Mouse (Mus musculus) gastrocnemius, postnatal 14 days (tissue): ENCODE results near the gene Wdr82. TPM values are rescaled to one million over a fixed set of nuclear protein-coding genes. Genes with fewer than 3 reads are reported as not detected.

ENCODE experiments used
- DNase-seq: peaks from one replicate; pipeline ENCODE4 v3.0.0; 2021; ENCODE audit warnings: mixed read lengths
- intact Hi-C: fragments of 180-260 bp; cut with DNase I; formaldehyde crosslinking; loops from one replicate; pipeline ENCODE4 v1.15.1; 2025; ENCODE audit warnings: low total_unique reads
- long read RNA-seq, 2 experiments: library from polyadenylated mRNA; stranded (forward); transcript quantifications; one replicate each; pipeline ENCODE4 v2.0.0; 2021
- total RNA-seq, 2 experiments: library from RNA; stranded (reverse); gene quantifications; 2 replicates each; pipeline ENCODE4 v1.2.3; 2021

Wdr82 gene
- total RNA-seq, result 10 to 100 TPM; 23.4 to 27.4 TPM
- long read RNA-seq, experiment 1, partial matches to known transcripts, result 0 of 5 reads
- long read RNA-seq, experiment 1, other reads (novel, unspliced or antisense), result 3 of 5 reads
- long read RNA-seq, experiment 2, partial matches to known transcripts, result 1 of 4 reads
- long read RNA-seq, experiment 2, other reads (novel, unspliced or antisense), result 1 of 4 reads

- DNase-seq, result peak; percentile 92
- intact Hi-C loops, result no loop called here
Measured at GRCm38 (mm10) chr9:106170556-106171345, at the start of gene Wdr82. TSS of gene Wdr82 (plus strand) at chr9:106170928.

GRCm38 (mm10) chr9:106123599-106123998 is 47.1 kb upstream of the Wdr82 start:
- DNase-seq, result no peak
- intact Hi-C loops, result no loop called here

GRCm38 (mm10) chr9:106126786-106127251 is 43.9 kb upstream of the Wdr82 start:
- DNase-seq, result no peak
- intact Hi-C loops, result no loop called here

DNA sequence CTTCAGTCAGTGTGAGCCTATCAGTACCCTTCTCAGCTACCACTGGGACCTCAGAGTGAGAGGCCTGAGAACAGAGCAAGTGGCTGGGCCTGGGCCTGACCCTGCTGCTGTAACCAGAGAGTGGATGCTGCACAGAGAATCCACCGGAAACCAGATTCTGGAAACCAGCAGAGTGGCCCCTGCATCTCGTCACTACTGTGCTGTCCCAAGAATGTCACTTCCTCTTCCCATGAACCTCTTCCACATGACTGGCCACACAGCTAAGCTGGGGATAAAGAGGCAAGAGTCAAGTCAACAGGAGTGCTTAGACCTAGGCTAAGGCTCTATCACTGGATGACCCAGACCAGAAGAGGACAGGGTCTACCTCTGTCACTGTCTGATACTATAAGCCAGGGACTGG is 41.7 kb upstream of the Wdr82 start:
- intact Hi-C loops, result no loop called here
- DNase-seq, result no peak

DNA sequence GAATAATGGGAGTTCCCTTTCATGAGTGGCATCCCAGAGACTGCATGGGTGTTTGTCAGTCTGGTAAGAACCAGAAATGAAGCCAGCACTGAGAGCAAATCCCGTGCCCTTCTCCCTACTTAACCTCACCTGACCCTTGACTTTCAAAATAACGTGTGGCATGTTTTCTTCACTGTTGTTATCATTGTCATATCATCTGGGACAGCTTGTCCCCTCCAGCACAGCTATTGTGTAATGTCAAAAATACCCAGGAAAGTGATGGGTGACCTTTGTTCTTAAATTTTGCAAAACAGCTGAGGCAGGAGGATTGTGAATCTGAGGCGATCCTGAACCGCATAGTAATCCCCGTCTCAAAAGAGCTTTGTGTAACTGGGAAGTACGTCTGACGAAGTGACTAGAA is 40.5 kb upstream of the Wdr82 start:
- no peak for DNase-seq
- intact Hi-C loops, result no loop called here

DNA sequence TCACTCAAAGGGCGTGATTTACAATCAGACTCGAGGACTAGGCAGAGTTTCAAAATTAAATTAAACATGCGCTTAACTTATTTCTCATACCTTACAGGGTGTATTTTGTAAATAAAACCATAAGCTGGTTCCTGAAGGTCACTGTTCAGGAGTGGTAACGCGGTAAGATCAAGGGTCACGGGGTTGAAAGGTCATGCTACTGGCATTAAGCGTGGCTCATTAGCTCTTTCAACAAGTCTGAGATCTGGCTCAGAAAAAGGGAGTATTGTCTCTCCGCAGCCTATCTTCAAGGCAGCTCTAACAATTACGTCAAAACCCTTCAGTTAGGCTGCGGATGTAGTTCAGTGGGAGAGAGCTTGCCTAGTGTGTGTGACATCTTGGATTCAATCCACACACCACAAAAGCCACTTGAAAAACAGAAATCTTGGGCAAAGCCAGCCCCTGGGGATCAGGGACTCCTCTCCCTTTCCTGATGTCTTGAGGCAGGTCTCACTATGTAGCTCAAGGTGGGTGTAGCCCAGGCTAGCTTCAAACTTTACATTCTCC is 33.0 kb upstream of the Wdr82 start:
- intact Hi-C loops, result no loop called here
- DNase-seq, result no peak

- intact Hi-C loops, result no loop called here
- DNase-seq, result no peak
Measured at GRCm38 (mm10) chr9:106139763-106140162, 31.0 kb upstream of the Wdr82 start.

GRCm38 (mm10) chr9:106141955-106142354 is 28.8 kb upstream of the Wdr82 start:
- intact Hi-C loops, result no loop called here

GRCm38 (mm10) chr9:106144176-106144575 is 26.6 kb upstream of the Wdr82 start:
- DNase-seq, result no peak
- intact Hi-C loops, result no loop called here

More at GRCm38 (mm10) chr9:106141955-106142354, 28.8 kb upstream of the Wdr82 start:
- no peak for DNase-seq

GRCm38 (mm10) chr9:106145582-106145981 is 25.1 kb upstream of the Wdr82 start:
- intact Hi-C loops, result no loop called here

DNA sequence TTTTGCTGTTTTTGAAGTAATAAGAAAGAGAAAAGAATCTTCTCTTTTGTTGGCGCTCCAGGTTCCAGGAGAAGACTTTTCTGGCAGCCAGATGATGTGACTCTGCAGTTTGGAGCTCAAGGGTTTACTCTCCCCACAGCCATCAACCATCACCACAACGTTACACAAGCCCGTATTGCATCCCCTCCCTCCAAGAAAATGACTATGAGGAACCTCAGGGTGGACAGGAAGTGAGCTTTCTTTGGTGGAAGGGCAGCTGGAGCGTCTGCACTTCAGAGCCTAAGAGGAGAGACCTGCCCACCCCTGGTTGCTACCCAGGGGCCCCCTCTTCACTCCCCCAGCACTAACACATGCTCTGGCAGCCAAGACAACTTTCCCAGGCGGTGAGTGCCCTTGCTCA is 23.4 kb upstream of the Wdr82 start:
- DNase-seq, result no peak
- intact Hi-C loops, result no loop called here

More at GRCm38 (mm10) chr9:106145582-106145981, 25.1 kb upstream of the Wdr82 start:
- no peak for DNase-seq

DNA sequence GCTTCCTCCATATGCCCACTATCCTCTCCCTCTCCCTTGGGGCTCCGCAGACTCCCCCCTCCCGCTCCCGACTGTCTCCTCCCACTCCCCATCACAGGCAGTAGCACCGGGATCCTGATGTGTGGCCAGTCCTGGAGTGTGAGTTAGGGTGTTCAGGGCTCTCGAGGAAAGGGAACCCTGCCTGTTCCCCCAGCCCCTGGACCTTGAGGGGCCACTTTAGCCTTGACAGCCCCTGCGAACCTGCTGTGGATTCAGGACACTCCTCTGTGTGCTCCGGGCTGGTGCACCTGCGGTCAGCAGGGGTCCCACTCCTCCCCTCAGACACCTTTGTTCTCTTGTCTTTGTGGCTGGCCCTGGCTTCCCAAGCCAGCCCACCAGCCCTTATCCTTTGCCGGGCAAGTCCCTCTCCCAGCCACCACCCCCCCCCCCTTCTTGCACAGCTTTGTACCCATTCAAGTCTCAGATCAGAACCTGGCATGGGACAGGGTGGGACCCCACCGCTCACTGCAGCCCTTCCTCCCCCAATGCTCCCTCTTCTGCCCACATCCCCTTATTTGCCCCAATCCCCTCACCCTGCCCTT is 22.8 kb upstream of the Wdr82 start:
- intact Hi-C loops, result no loop called here
- no peak for DNase-seq

DNA sequence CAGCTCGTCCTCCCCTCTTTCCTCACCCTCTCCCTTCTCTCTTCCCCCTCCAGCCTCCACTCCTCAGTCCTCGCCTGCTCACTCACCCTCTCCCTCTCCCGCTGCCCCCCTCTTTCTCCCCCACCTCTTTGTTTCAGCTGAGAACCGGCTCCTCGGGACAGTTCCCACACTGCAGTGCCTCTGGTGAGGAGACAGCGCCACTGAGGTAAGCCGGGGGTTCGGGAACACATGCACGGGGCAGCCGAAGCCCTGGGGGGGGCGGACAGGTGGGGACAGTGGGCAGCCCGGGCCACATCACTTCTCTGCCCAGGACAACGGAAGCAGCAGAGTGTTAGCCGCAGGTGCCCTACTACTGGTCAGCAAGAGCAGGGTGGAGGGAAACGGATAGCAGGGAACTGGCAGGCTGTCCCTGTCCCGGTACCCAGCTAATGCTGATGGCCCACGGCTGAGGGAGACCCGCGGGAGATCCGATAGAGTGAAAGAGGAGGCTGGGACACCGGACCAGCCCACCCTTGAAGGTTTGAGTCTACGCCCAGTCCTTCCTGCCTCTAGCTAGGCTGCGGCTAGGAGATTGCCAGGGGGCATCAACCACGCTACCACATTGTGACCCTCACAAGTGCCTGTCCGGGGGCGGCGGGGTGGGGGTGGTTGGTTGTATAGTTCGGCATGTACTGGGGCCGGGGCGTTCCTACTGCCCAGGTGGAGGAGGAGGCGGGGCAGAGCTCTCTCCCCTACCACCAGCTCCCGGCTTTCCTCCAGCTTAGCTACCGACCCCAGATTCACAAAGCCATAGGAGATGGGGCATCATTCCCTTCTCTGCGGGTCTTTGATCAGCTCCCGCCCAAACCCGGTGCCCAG is 22.0 kb upstream of the Wdr82 start:
- intact Hi-C loops, result no loop called here
- no peak for DNase-seq

DNA sequence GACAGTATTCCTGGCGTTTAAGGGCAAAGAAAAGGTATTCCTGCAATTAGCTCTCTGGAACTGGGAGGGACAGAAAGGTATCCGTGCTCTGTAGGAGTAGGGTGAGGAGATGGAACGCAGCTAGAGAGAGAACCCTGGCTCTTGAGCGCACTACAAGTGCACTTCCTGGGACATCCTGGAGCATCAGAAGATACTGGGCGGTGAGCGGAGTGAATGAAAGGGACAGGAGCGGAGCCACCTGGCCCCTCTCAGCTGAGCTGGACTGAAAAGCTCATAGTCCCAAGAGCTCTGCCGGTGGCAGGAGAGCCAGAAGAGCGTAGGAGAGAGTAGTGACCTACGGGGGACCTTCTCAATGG is 21.4 kb upstream of the Wdr82 start:
- intact Hi-C loops, result no loop called here

GRCm38 (mm10) chr9:106154106-106154505 is 16.6 kb upstream of the Wdr82 start:
- no peak for DNase-seq
- intact Hi-C loops, result loop anchor here (10.0 kb wide), 1 partner anchor 121 kb away; no protein-coding TSS in a partner anchor

More for the DNA sequence above, 21.4 kb upstream of the Wdr82 start:
- DNase-seq, result no peak

DNA sequence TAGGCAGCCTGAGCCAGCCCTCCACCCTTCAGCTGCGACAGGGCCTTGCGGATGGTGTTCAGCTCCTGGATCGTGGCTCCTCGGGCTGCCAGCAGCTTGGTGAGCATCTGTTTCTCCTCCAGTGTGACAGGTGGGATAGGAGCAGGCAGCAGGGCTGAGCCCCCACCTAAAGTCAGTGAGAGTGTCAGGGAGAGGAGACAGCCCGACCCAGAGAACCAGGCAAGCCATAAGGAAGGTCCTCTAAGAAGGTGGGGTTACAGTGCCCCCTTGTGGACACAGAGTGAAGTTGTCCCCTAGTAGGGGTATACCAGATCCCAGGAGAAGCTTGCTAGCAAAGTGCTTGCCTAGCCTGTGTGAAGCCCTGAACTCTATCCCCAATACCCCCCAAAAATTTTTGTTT is 14.3 kb upstream of the Wdr82 start:
- peak; percentile 22 for DNase-seq
- intact Hi-C loops, result loop anchor here (10.0 kb wide), 1 partner anchor 118 kb away; no protein-coding TSS in a partner anchor

- intact Hi-C loops, result loop anchor here (10.0 kb wide), 1 partner anchor 118 kb away; no protein-coding TSS in a partner anchor
- DNase-seq, result no peak
Measured at GRCm38 (mm10) chr9:106156921-106157622, 13.7 kb upstream of the Wdr82 start.

DNA sequence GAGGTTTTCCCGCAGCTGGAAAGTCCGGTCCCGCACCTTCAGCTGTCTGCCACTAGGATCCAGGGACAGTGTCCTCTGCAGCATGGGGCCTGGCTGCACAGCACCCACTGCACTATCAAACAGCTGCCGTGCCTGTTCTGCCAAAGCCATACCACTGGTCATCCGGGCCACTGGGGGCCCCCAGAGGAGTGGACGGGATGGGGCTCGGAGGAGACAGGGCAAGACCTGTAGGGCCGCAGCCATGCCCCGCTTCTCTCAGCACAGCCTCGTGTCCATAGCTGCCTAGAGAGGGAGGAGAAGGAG is 13.2 kb upstream of the Wdr82 start:
- no peak for DNase-seq
- intact Hi-C loops, result loop anchor here (10.0 kb wide), 1 partner anchor 117 kb away; no protein-coding TSS in a partner anchor

- intact Hi-C loops, result loop anchor here (10.0 kb wide), 1 partner anchor 117 kb away; no protein-coding TSS in a partner anchor
Measured at GRCm38 (mm10) chr9:106158037-106158491, 12.7 kb upstream of the Wdr82 start, which contains the start of gene Glyctk. TSS of gene Glyctk (minus strand) at chr9:106158138.

More at GRCm38 (mm10) chr9:106158037-106158491, 12.7 kb upstream of the Wdr82 start, which contains the start of gene Glyctk:
- no peak for DNase-seq
